Mouse (Mus musculus) stomach, postnatal 0 days (tissue): ENCODE data around the gene Ercc2.

Experiments
- CTCF ChIP-seq: IDR thresholded peaks from 2 replicates; pipeline ENCODE4 v1.5.1; 2016; ENCODE audit warnings: antibody characterized with exemption, low read depth, mild to moderate bottlenecking, moderate library complexity
- EP300 ChIP-seq: optimal IDR thresholded peaks from 2 replicates; pipeline ENCODE3; 2016; ENCODE audit warnings: antibody characterized with exemption

DNA sequence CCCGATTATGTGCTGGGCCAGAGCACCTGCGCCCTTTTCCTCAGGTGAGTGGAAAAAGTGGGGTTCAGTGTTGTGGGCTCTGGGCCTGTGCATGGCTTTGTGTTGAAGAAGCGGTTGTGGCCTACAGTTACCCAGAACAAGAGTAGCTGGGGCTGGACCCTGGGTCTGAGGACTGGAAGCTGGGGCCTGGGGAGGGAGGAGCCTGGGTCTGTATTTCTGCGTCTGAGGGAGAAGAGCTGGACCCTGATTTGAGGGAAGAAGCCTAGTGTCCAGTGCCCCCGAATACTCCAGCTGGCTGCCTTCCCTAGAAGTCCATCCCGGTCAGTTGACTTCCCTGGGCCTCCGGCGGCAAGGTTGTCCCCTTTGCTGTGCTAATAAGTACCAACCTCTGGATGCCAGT, 31.6 kb upstream of the Ercc2 start:
- TF ChIP-seq CTCF, result no peak
- no peak for TF ChIP-seq EP300
